Mouse (Mus musculus) ES-Bruce4 (cell line): Measurements from ENCODE around the gene Jph3.

Experiments
- CTCF ChIP-seq: IDR thresholded peaks from one replicate; pipeline ENCODE4 v1.8.1; 2011; ENCODE audit warnings: low read depth, low read length
- EP300 ChIP-seq: IDR thresholded peaks from 2 replicates; pipeline ENCODE4 v1.6.1; 2011; ENCODE audit warnings: low read depth, low read length; ENCODE audit not compliant: insufficient read depth
- POLR2A ChIP-seq: IDR thresholded peaks from one replicate; pipeline ENCODE4 v1.8.1; 2011; ENCODE audit warnings: low read length; ENCODE audit not compliant: insufficient read depth

GRCm38 (mm10) chr8:121809524-121810155 is 80.2 kb downstream of the Jph3 start:
- TF ChIP-seq CTCF (no peak), POLR2A (no peak), EP300 (no peak)
